Mouse (Mus musculus) heart, adult 18-20 months (tissue): Measurements from ENCODE around the gene Fgf18. TPM values are rescaled to one million over a fixed set of nuclear protein-coding genes. Genes with fewer than 3 reads are reported as not detected.

ENCODE experiments used
- DNase-seq, 2 experiments: peaks; one replicate each; pipeline ENCODE4 v3.0.0; 2021 to 2022; ENCODE audit warnings: mixed read lengths in 1 of 2
- total RNA-seq, 2 experiments: library from RNA; stranded (reverse); gene quantifications; 2 replicates each; pipeline ENCODE4 v1.2.3; 2021

The Fgf18 gene
- total RNA-seq, 2 experiments from 2014 or later, result 3.8 to 4.1 TPM

DNA sequence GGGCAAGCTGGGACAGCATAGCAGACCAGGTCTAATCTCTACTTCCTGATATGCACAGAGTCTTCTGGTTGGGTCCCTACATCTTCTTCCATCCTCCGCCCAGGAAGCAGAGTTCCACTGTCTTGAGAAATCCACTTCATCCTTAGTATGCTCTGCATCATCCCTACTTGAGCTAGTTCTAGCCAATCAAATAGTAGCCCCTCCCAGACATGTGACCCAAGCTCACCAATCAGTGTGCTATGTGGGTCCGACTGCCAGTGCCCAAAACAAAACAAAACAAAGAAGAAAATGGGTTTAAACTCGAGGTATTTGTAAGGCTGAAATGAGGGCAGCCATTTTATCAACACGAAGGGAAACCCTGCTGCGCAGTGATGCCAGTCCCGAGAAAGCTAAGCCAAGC lies 28.7 kb downstream of the Fgf18 start:
- no peak for DNase-seq

DNA sequence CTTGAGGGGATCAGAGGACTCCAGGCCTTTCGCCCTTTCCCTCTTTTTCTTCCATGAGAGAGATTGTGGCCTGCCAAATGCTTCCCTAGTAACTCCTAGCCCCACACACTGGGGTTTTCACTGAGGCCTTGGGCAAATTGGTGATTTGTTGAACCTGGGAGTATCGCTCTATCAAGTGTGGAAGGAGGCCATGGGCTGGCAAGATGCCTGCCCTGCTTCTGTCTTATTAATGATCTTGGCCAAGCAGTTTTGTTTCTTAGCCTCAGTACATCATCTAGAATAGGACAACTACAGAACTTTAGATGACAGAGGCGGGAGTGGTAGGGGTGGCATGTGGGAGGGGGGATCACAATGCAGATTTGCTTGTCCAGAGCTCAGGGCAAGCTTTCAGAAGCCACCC lies 31.4 kb downstream of the Fgf18 start:
- no peak for DNase-seq

DNA sequence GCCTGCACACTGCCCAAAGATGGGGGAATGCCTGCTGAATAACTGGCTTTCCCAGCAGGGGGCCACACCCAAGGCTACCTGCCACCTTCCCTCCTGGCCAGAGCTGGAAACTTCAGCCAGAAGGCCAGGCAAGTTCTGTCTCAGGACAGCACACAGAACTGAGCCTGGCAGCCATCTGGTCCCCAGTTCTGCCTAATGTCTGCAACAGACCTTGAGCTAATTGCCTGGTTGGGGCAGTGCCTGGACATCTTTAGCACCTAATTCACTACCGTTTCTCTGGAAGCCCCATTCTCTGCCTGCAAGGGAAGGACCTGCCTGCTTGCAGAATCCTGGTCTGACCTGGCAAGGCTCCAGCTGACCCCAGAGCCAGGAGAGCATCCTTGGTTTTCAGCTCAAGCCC lies 34.8 kb downstream of the Fgf18 start:
- DNase-seq, result no peak

DNA sequence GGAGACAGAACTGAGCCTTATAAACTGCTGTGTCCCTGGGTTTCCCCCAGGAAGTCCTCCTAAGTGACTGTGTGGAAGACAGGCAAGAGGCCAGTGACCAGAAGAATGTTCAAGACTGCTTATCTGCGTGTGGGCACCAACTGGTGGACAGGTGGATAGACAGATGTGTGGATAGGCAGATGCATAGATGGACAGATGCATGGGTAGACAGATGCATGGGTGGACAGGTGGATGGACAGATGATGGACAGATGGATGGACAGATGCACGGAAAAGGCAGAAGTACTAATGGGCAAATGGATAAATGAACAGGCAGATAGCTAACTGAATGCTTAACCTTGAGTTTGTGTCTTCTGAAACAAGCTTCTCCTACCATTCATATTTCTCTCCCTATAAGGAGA lies 37.1 kb downstream of the Fgf18 start:
- no peak for DNase-seq

DNA sequence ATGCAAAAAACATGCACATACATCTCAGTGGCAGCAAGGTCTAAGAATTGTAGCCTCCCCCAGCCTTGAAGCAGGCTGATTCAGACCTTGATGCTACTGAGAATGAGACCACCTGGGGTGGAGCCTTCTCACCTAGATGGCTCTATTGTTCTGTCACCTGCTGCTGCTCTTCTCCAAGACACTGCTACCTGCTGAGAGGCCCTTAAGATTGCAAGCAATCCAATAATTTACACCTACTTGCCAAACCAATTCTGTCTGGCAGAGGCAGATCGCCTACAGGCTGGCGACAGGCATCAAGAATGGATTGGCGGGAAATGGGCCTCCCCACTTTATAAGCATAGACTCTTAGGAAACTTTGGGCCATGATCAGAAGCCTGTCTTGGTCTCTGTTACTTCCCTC lies 39.7 kb downstream of the Fgf18 start:
- no peak for DNase-seq

DNA sequence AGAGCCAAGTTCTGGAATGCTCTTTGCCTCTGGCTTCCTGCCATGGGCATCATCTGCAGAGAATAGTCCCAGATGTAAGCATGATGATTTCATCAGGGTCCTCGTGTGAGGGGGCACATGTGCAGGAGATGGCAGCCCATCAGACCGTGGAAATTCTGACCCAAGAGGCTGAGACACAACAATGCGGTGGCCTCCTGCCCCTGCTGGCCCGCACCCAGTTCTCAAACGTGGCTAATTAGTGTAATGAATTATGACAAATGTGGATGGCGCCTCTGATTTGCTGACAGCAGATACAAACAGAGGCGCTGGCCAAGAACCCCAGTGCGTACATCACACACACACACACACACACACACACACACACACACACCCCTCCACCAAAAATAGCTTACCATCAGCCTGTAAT lies 42.3 kb downstream of the Fgf18 start:
- DNase-seq, result no peak

DNA sequence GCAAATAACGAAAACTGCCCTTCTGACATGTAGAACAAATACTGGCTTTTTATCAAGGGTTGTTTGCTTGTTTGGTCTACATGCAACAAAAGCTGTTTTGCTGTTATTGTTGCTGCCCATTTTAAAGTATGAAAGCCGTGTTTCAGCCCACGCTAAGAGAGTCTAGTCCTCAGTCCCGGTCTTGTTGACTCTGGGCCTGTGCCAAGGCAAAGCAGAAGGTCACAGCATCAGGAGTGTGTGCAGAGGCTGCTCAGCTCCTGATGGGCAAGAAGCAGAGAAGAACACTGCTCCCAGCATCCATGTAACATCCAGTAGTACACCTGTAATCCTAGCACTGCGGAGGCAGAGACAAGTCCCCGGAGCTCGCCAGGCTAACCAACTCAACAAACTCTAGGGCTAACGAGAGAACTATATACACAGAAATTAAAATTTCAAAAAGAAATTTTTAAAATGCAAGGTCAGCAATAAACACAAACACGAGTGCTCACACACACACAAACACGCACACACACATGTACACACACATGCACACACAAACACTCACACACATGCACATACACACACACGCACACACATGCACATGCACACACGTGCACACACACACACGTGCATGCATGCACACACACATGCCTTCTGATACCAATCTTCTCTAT lies 43.8 kb downstream of the Fgf18 start:
- DNase-seq, result no peak

DNA sequence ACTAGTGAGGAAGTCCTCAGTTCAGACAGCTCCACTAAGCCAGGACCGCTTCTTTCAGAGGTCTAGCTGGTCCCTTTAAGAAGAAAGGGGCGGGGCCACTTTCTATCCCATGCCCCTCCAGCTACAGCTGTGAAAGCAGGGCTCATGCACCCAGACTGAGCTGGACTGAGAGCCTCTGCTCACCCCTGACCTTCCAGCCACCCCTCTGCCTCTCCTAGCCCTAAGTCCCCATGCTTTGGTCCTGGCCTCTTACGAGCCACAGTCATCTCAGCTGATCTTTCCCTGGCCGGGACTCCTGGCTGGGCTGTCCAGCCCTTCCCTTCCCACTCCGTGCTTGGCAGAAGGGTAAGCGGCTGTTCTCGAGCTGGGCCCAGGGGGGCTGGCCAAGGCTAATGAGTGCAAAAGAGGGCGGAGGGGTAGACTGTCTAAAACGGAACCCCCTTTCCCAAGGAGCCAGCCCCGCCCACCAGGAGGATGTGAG lies 47.1 kb downstream of the Fgf18 start:
- DNase-seq, result peak; percentile 61 to 67

DNA sequence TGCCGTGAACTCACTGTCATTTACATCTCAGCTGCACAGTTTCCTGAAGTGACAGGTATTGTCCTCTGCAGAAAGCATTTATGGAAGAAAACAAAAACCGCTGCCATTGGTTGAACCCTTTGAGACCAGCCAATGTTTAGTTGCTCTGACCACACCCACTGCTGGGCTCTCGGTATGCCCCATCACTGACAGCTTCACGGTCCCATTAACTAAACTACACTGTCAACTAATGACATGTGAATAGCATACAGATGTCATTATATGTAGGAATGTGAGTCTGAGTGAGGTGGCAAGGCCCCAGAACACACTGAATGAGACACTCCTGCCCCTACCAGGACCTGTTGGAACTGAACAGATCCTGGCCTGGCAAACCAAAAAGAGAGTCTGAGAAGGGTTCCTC lies 47.8 kb downstream of the Fgf18 start:
- no peak for DNase-seq

DNA sequence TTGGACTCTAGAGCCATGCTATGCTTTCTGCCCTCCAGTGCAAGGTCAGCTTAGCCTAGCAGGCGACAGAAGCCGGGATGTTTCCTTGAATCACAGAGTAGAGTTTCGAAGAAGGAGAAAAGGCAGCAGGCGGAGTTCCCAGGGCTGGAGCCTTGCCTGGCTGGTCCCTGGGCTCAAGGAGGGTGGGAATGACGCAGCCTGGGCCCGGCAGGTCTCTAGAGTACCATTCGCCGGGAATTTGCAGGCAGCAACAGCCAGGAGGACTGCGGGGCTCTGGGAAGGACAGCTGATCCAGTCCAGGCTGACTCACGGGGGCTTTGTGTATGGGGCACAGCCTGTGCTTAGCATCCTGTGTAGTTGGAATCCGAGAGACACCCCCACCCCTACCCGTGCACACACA lies 48.8 kb downstream of the Fgf18 start:
- DNase-seq, result peak; percentile 69 to 74

DNA sequence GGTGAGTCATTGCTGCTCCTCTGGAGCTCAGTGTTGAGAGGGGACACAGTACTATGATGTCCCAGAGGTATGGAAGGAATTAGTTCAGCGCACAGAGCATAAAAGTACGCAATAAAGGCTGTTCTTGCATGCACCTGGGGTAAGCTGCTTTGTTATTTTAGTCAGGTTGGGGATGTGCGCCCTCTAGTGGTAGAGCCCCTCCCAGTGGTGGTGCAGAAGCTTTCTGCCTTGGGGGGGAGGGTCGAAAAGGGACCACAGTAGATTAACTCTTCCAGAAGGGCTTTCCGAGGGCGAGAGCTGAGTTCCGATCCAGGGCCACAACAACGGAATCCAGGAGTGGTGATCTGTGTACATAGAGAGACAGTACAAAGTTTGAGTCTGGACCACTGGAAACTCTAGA lies 49.3 kb downstream of the Fgf18 start:
- peak in 1 of 2 experiments; percentile 72 for DNase-seq

DNA sequence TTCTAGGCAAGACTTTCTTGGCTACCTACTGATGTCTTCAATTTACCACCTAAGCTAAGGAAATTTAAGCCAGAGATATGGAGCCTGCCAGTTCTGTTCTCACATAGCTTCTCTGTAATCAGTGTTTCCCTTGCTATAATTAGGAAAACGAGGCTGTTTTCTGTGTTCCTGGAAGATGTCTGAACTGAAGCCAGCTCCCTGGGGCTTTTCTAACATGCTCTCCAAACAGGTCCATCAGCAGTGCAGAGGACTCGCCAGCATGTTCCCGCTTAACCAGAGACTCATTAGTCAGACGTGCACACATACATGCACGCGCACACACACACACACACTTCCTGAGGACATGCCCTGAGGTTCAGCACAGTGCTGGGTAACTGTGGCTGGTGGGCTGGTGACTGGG lies 57.3 kb downstream of the Fgf18 start:
- peak in 1 of 2 experiments; percentile 6 for DNase-seq

DNA sequence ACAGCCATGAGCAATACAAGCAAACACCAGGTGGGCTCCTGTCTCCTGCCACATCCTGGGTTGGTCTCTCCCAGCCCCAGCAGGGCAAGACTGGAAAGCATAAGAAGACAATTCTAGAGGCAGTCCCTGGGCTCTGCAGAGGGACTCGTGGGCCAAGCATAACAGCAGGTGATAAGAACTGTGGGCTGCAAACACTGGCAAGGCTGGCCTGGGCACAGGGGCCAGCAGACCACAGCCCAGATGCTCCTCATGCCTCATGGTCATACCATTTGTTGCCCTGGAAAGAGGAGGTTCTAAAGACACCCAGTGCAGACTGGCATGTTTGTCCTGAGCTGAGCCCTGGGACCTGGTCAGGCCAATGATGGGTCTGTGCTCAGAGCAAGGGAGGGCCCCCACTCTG lies 59.0 kb downstream of the Fgf18 start:
- DNase-seq, result no peak

DNA sequence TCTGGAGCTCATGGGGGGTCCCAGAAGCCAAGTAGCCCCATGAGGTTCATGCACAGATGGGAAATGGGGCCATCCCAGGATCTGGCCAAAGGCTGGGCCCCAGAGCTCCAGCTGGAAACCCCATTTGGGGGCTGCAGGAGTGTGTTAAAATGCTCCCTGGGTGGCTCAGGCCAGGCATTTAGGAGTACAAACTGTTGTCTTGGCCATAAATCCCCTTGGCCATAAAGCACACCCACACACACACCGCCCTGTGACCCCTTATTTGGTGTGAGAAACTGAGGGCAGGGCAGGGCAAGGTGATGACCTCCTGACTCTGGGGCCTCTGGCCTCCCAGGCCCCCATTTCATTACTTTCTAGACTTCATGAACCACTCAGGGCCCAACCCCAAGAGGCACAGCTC lies 61.2 kb downstream of the Fgf18 start:
- DNase-seq, result no peak

DNA sequence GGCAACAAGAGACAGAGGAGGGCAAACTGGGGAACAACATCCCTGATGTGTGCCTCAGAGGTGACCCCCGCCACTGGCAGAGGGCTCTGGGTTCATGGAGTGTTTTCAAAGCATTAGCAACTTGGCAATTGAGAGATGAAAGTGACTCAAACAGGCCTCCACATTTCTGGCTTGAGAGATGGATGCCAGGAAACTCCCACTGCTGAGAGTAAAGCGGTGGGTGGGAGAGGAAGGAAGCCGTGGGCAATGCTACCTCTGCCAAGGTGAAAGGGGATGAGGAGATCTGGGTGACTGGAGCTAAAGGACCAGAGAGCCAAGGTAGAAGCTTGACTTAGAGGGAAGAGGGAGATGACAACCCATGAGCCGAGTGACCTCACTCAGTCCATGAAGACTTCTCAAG lies 61.7 kb downstream of the Fgf18 start:
- no peak for DNase-seq

DNA sequence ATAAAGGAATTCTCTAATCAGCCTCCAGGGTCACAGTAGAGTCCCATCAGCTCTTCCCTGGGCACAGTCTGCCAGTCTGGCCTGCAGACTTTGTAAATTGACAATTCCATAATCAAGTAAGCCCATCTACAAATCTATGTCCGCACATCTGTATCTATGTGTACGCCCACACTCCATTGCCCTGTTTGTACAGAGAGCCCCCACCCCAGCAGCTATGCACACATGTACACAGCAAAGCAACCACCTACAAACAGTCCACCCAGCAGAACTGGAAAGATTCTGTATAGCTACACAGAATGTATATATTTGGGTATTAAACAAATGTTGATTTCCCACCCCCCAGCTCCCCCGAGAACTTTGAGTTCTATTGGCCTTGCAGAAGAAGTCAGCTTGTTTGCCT lies 62.1 kb downstream of the Fgf18 start:
- no peak for DNase-seq

DNA sequence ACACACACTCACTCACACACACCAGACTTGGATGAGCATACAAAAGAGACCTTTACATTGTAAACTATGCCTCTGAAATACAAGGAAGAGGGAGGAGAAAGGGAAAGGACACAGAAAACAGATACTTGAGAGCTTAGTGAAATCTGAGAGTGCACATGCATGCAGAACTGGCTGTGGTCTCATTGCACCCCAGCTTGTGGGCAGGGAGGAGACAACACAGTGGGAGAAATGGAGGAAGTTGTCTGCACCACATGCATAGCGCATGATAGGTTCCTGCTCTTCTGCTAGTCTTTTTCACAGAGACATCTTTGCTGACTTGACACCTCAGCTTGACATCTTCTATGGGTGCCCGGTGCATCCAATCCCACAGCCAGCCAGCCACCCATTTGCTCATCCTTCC lies 63.2 kb downstream of the Fgf18 start:
- DNase-seq, result no peak

DNA sequence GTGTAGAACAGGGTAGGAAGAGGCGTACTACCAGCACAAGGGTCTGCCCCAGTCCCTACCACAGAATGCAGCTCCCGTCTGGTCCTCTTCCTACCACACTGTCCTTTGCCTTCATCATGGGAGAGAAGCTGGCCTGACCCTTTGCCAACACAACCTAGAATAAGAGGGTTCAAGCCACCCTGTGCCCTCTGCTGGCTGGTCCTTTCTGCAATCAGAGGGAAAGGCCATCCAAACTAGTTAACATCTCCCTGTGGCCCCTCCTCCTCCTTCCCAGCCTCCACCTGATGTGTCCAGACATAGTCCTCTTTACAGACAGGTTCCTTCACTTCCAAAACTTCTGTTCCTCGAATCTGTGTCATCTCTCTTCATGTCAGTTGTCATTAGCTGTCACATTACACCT lies 66.0 kb downstream of the Fgf18 start:
- DNase-seq, result no peak

DNA sequence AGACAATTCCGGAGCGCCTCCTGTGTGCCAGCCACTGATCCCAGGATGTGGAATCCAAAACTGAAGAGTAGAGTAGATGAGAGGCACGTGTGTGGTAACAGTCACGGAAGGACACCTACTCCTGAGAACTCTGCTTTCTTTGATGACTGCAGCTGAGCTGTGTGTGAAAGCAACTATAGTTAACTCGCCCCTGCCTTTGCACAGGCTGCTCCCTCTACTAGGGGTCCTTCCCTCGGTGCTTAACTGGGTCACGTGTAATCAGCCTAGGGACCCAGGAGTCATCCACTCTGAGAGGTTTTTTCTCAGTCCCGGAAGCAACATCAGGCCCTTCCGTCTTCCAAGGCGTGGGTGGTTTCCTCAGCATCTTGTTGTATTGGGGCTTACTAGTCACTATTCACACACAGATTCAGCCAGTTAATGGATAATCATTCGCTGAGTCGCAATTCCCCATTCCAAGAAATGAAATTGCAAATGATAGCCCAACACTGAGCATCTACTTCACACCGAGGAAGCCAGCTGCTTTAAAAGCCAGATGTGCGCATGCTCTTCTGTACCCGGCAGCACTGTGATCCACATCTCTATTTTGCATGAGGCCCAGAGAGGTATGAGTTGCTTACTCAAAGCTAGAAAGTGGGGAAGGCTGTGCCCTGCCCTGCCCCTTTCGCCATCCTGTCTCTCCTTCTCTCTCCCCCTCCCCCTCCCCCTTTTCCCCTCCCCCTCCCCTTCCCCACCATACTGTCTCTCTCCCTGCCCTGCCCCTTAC lies 67.0 kb downstream of the Fgf18 start:
- DNase-seq, result no peak

DNA sequence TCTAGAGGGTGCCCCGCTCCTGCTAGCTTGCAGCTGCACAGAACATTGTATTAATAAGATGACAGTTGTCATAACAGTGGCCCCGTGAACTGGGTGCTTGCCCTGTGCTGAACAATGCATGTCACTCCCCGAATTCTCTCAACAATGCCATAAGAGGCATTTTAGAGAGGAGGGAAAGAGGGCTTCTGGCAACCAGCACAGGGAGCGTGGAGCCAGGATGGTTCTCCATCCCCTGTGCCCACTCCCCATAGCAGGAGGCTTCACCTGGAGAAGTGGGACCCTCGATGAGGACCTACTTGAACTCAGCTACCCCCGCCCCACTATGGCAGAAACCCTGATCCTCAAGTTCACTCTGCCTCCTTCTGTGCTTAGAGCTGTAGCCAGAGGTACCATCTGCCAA lies 67.8 kb downstream of the Fgf18 start:
- no peak for DNase-seq

DNA sequence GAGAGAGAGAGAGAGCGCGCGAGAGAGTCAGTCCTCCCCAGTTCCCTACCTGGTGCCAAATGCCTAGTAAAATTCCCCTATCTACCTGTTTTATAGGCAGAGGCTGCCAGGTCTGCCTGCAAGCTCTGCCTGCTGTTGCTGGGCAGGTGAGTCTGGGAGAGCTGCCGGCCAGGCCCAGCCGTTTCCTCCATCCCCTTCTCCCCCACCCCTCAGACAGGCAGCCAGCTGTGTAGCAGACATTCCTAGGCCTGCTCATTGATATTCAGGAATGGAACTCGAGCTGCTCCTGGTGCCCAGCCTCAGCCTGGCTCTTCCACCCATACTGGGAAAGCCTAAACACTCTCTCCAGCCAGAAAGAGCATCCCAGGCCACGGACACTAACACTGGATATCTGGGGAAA lies 69.2 kb downstream of the Fgf18 start:
- DNase-seq, result no peak

DNA sequence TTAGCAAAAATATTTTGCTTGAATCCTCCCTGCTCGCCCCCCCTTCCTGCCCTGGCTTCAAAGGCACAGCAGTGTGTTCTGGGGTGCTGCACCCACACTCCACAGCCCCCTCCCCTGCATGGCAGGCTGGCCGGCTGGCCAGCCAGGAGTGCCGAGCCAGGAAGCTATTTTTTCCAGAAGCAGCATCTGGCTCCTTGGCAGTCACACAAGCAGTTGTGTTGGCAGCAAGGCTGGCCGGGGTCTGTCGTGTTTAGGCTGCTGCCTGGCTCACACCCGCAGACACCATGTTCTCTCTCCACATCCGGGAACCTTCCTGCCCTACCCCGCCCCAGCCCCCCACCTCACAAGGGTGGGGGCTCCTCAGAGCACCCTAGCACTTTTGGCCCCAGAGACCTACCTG lies 71.9 kb downstream of the Fgf18 start:
- peak; percentile 71 to 78 for DNase-seq

DNA sequence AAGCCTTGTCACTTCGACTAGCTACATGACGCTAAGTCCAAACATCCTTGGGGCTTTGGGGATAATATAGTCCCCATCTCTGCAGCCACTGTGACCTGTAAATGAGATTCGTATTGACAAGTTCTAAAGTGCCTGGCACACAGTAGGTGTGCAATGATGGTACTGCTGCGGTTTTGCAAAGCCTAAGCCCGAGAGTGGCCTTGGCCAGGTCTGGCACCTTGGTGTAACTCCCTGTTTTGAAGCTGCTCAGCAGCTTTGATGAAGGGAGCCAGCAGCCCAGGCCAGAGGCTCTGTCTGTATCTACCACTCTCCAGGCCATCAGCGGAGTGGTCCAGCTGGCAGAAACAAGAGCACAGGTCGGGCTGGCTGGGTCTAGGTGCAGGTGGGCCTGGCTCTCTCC lies 72.7 kb downstream of the Fgf18 start:
- DNase-seq, result peak; percentile 34 to 50

DNA sequence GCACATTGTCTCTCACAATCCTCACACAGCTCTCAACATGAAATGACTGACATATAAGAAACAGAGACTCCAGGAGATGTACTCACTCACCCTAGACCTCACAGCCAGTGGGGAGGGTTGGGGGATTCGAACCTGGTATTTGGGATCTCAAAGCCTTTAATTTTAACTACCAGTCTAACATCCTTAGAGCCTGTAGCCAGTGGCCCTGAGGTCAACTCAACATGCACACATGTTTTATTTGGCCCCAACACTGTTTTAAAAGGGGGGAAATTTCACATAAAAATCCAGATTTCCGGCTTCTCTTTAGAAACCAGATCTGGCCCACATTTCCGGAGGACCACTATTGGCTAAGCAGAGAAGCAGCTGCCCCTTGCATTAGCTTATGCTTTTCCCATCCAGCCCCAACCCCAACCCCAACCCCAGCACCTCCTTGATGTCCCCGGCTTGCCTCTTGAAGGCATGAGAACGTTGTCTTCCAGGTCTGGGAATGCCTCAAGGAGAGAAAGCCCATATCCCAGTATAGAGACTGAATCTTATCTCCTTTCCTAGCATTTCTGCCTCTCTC lies 75.8 kb downstream of the Fgf18 start:
- DNase-seq, result no peak
